Mouse (Mus musculus): Measurements from ENCODE around the gene Arnt.

DNA sequence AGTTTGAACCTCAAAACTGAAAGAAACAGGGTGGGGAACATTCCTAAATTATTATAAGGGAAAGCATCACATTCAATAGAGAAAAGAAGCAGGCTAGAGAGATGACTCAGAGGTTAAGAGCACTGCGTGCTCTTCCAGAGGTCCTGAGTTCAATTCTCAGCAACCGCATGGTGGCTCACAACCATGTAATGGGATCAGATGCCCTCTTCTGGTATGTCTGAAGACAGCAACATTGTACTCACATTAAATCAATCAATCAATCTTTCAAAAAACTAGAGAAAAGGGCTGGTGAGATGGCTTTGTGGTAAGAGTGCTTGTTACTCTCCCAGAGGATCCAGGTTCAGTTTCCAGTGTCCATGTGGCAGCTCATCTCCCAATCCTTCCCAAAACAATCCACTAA lies 25.3 kb upstream of the Arnt start:
- no peak for TF ChIP-seq CTCF (conservative IDR thresholded peaks at IDR 0.05; ENCODE audit: low read length)
- TF ChIP-seq NANOG (IDR thresholded peaks at IDR 0.05; ENCODE audit: borderline replicate concordance, low read length): no peak

All from E14TG2a.4 (cell line).